Mouse (Mus musculus): ENCODE results near the gene Stk11.

Gene Stk11

GRCm38 (mm10) chr10:80095547-80095946, 20.1 kb upstream of the Stk11 start:
- no peak for DNase-seq (ENCODE audit: low spot score)

- DNase-seq (ENCODE audit: low spot score), result no peak
These were observed 18.3 kb upstream of the Stk11 start for GRCm38 (mm10) chr10:80097275-80097674.

- DNase-seq (ENCODE audit: low spot score), result no peak
These were observed 17.0 kb upstream of the Stk11 start for GRCm38 (mm10) chr10:80098630-80099029.

GRCm38 (mm10) chr10:80100982-80101381, 14.6 kb upstream of the Stk11 start:
- no peak for DNase-seq (ENCODE audit: low spot score)

GRCm38 (mm10) chr10:80102216-80102915, 13.2 kb upstream of the Stk11 start:
- peak; percentile 88 for DNase-seq (ENCODE audit: low spot score)

- no peak for DNase-seq (ENCODE audit: low spot score)
These were observed 12.6 kb upstream of the Stk11 start for GRCm38 (mm10) chr10:80103032-80103431.

- no peak for DNase-seq (ENCODE audit: low spot score)
These were observed 11.4 kb upstream of the Stk11 start for GRCm38 (mm10) chr10:80104181-80104580.

GRCm38 (mm10) chr10:80105460-80105859, 10.1 kb upstream of the Stk11 start, which contains the start of gene Sbno2:
TSS of gene Sbno2 (minus strand) at chr10:80105571.
- DNase-seq (ENCODE audit: low spot score), result no peak

- no peak for DNase-seq (ENCODE audit: low spot score)
These were observed 9.7 kb upstream of the Stk11 start for GRCm38 (mm10) chr10:80105926-80106325.

GRCm38 (mm10) chr10:80107678-80108077, 7.9 kb upstream of the Stk11 start:
- DNase-seq (ENCODE audit: low spot score), result no peak

- DNase-seq (ENCODE audit: low spot score), result peak; percentile 83
These were observed 990 bp upstream of the Stk11 start for GRCm38 (mm10) chr10:80114341-80115284.

- no peak for DNase-seq (ENCODE audit: low spot score)
These were observed 337 bp downstream of the Stk11 start for GRCm38 (mm10) chr10:80115944-80116335.

- DNase-seq (ENCODE audit: low spot score), result peak; percentile 30
These were observed 942 bp downstream of the Stk11 start for GRCm38 (mm10) chr10:80116563-80116926.

GRCm38 (mm10) chr10:80116927-80117691, 1.5 kb downstream of the Stk11 start:
- no peak for DNase-seq (ENCODE audit: low spot score)

- DNase-seq (ENCODE audit: low spot score), result no peak
These were observed 2.1 kb downstream of the Stk11 start for GRCm38 (mm10) chr10:80117736-80118135.

- no peak for DNase-seq (ENCODE audit: low spot score)
These were observed 2.9 kb downstream of the Stk11 start for GRCm38 (mm10) chr10:80118552-80118951.

- no peak for DNase-seq (ENCODE audit: low spot score)
These were observed 4.5 kb downstream of the Stk11 start for GRCm38 (mm10) chr10:80120146-80120545.

- DNase-seq (ENCODE audit: low spot score), result no peak
These were observed 6.0 kb downstream of the Stk11 start for GRCm38 (mm10) chr10:80121639-80122038.

- no peak for DNase-seq (ENCODE audit: low spot score)
These were observed 8.4 kb downstream of the Stk11 start for GRCm38 (mm10) chr10:80123932-80124562.

GRCm38 (mm10) chr10:80127920-80128319, 12.3 kb downstream of the Stk11 start:
- DNase-seq (ENCODE audit: low spot score), result no peak

GRCm38 (mm10) chr10:80129846-80130245, 14.2 kb downstream of the Stk11 start:
- no peak for DNase-seq (ENCODE audit: low spot score)

Measured in T-cell, adult 2 months (primary cell).